Mouse (Mus musculus): ENCODE measurements around the gene Crk.

Crk gene

GRCm38 (mm10) chr11:75678747-75679438 is at the start of gene Crk:
Crk (plus strand) TSS chr11:75679259.
- DNase-seq (ENCODE audit: low spot score), result peak; percentile 97

- DNase-seq (ENCODE audit: low spot score), result no peak
These were observed 49.0 kb upstream of the Crk start for GRCm38 (mm10) chr11:75630098-75630497.

- DNase-seq (ENCODE audit: low spot score), result peak; percentile 97
These were observed 48.3 kb upstream of the Crk start, which contains the start of gene Inpp5k for GRCm38 (mm10) chr11:75630645-75631229. Inpp5k (plus strand) TSS chr11:75630988.

GRCm38 (mm10) chr11:75631561-75632225 is 47.4 kb upstream of the Crk start:
- no peak for DNase-seq (ENCODE audit: low spot score)

- no peak for DNase-seq (ENCODE audit: low spot score)
These were observed 46.1 kb upstream of the Crk start for GRCm38 (mm10) chr11:75632921-75633320.

- DNase-seq (ENCODE audit: low spot score), result no peak
These were observed 44.3 kb upstream of the Crk start for GRCm38 (mm10) chr11:75634801-75635200.

- DNase-seq (ENCODE audit: low spot score), result no peak
These were observed 43.7 kb upstream of the Crk start for GRCm38 (mm10) chr11:75635315-75635714.

- no peak for DNase-seq (ENCODE audit: low spot score)
These were observed 35.7 kb upstream of the Crk start for GRCm38 (mm10) chr11:75643323-75643722.

GRCm38 (mm10) chr11:75644684-75645083 is 34.4 kb upstream of the Crk start:
- no peak for DNase-seq (ENCODE audit: low spot score)

GRCm38 (mm10) chr11:75647681-75648211 is 31.3 kb upstream of the Crk start:
- DNase-seq (ENCODE audit: low spot score), result no peak

- DNase-seq (ENCODE audit: low spot score), result no peak
These were observed 29.9 kb upstream of the Crk start for GRCm38 (mm10) chr11:75649155-75649561.

GRCm38 (mm10) chr11:75650311-75650710 is 28.7 kb upstream of the Crk start, which contains the start of gene Myo1c:
Myo1c (plus strand) TSS chr11:75650504.
- DNase-seq (ENCODE audit: low spot score), result no peak

GRCm38 (mm10) chr11:75650958-75651425 is 28.1 kb upstream of the Crk start:
- DNase-seq (ENCODE audit: low spot score), result no peak

- DNase-seq (ENCODE audit: low spot score), result peak; percentile 78
These were observed 27.4 kb upstream of the Crk start for GRCm38 (mm10) chr11:75651426-75652221.

- no peak for DNase-seq (ENCODE audit: low spot score)
These were observed 26.7 kb upstream of the Crk start for GRCm38 (mm10) chr11:75652222-75652941.

- no peak for DNase-seq (ENCODE audit: low spot score)
These were observed 25.9 kb upstream of the Crk start for GRCm38 (mm10) chr11:75652942-75653684.

GRCm38 (mm10) chr11:75653781-75654470 is 25.1 kb upstream of the Crk start:
- DNase-seq (ENCODE audit: low spot score), result peak; percentile 74

- DNase-seq (ENCODE audit: low spot score), result no peak
These were observed 24.3 kb upstream of the Crk start for GRCm38 (mm10) chr11:75654471-75655390.

All from ovary, adult 18-20 months (tissue).